Mouse (Mus musculus) effector memory CD4-positive, alpha-beta T cell, adult 5 months (primary cell): Measurements from ENCODE around the gene 2410004B18Rik. TPM values are rescaled to one million over a fixed set of nuclear protein-coding genes. Genes with fewer than 3 reads are reported as not detected.

Source experiments
- polyA plus RNA-seq: library from polyadenylated mRNA; unstranded; fragments of 100-300 nt; shearing (Covaris generic); gene quantifications from one replicate; pipeline ENCODE4 v1.2.1, GENCODE M21; 2017

Gene 2410004B18Rik
- 71.2 TPM for polyA plus RNA-seq

GRCm38 (mm10) chr3:145937505-145938404 lies at the start of gene 2410004B18Rik:
Gene 2410004B18Rik (plus strand): TSS chr3:145938014.

GRCm38 (mm10) chr3:145922019-145922854 lies 15.6 kb upstream of the 2410004B18Rik start, which contains the start of gene Bcl10:
Gene Bcl10 (plus strand): TSS chr3:145922804.

DNA sequence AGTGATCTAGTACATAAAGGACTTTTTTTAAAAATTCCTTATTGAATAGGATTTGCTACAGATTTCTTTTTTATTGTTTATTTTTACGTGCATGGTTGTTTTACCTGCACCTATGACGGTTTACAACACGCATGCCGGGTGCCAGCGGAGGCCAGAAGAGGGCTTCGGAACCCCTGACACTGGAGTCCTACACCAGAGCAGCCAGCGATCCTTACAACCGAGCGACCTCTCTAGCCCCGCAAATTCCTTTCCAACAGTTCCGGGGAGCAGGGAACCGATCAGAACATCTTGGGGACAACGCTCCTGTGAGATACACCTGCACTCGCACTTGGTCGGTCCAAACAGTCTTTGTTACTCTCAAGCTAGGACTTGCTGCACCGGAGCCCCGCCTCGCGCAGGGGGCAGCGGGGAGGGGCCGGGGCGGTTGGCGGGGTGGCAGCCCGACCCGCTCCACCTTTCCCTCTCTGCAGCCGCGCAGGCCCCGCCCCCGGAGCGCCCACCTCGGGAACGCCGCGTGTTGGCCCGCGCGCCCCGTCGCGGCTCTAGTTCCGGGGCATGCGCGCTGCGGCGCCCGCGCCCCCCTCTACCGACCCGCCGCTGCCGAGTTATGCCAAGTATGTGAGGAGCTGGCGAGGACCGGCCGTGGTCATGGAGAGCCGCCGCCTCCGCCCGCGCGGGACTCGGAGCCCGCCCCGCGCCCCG lies 49.6 kb downstream of the 2410004B18Rik start, which contains the start of gene Syde2:
Gene Syde2, plus strand, starts transcription at position 603 of the 702 bp plus-strand sequence.

Other genes with a start within 250 kb of the 2410004B18Rik start
- gene Ddah1, start 179.3 kb upstream of the 2410004B18Rik start, polyA plus RNA-seq: not detected
- gene Bcl10, start 15.2 kb upstream of the 2410004B18Rik start, polyA plus RNA-seq: 204 TPM
- 0.32 TPM for gene Syde2, start 49.9 kb downstream of the 2410004B18Rik start, polyA plus RNA-seq
- gene Wdr63, start 170.1 kb downstream of the 2410004B18Rik start, polyA plus RNA-seq: not detected
- gene Mcoln3, start 179.4 kb downstream of the 2410004B18Rik start, polyA plus RNA-seq: 1.5 TPM
- 19.1 TPM for gene Mcoln2, start 211.8 kb downstream of the 2410004B18Rik start, polyA plus RNA-seq